Mouse (Mus musculus) thymus, adult 2 months (tissue): Measurements from ENCODE around the gene Prkce. TPM values are rescaled to one million over a fixed set of nuclear protein-coding genes. Genes with fewer than 3 reads are reported as not detected.

Source experiments
- DNase-seq: peaks from one replicate; pipeline ENCODE4 v3.0.0; 2021
- H3K27ac ChIP-seq: fragments of 200-500 bp; 2 replicates; pipeline ENCODE4 v1.5.1; 2012; ENCODE audit warnings: low read length, control low read depth; ENCODE audit not compliant: control insufficient read depth, insufficient read depth
- H3K27me3 ChIP-seq: fragments of 200-500 bp; 2 replicates; pipeline ENCODE4 v1.6.1; 2012; ENCODE audit warnings: mild to moderate bottlenecking, low read length, moderate library complexity, mixed read lengths; ENCODE audit not compliant: control insufficient read depth, insufficient read depth
- H3K36me3 ChIP-seq: fragments of 200-500 bp; 2 replicates; pipeline ENCODE4 v1.6.1; 2012; ENCODE audit warnings: mild to moderate bottlenecking, low read length, moderate library complexity; ENCODE audit not compliant: control insufficient read depth, insufficient read depth
- H3K4me1 ChIP-seq: fragments of 200-500 bp; replicated peaks from 2 replicates; pipeline ENCODE4 v1.6.1; 2012; ENCODE audit warnings: low read length; ENCODE audit not compliant: control insufficient read depth, insufficient read depth
- H3K4me3 ChIP-seq: fragments of 200-500 bp; 2 replicates; pipeline ENCODE4 v1.5.1; 2012; ENCODE audit warnings: mild to moderate bottlenecking, low read length, control low read depth, moderate library complexity; ENCODE audit not compliant: control insufficient read depth, insufficient read depth
- CTCF ChIP-seq: fragments of 200-500 bp; IDR thresholded peaks from 2 replicates; pipeline ENCODE4 v1.5.1; 2012; ENCODE audit warnings: mild to moderate bottlenecking, control low read depth, low read length, moderate library complexity, borderline replicate concordance; ENCODE audit not compliant: control insufficient read depth, poor library complexity, insufficient read depth; ENCODE audit errors: extremely low read depth
- POLR2A ChIP-seq: fragments of 200-500 bp; IDR thresholded peaks from 2 replicates; pipeline ENCODE4 v1.6.1; 2012; ENCODE audit warnings: mild to moderate bottlenecking, low read length, control low read depth, moderate library complexity; ENCODE audit not compliant: control insufficient read depth, poor library complexity, insufficient read depth; ENCODE audit errors: extremely low read depth
- WGBS: fragments of 180-500 bp; shearing (Covaris S2); methylation state at CpG from one replicate; pipeline ENCODE4 v1.1.7; 2018; 5-methylcytosine and 5-hydroxymethylcytosine counted together
- polyA plus RNA-seq: library from polyadenylated mRNA; depleted of rRNA; stranded (reverse); fragments of >200 nt; gene quantifications from 2 replicates; pipeline ENCODE4 v1.2.3, GENCODE M21; 2012

The Prkce gene
- polyA plus RNA-seq, 1 experiment = 1.6 TPM

GRCm38 (mm10) chr17:86162672-86163071 is 4.9 kb upstream of the Prkce start:
- no peak for TF ChIP-seq CTCF
- TF ChIP-seq POLR2A = no peak
- DNase-seq = no peak
- H3K27me3 ChIP-seq = no peaks in the 10 kb centered on the region; the same call in 1 of the 2 replicates
- WGBS = 96% methylated on average over 15 of the region's 15 CpGs
- H3K4me1 ChIP-seq = peaks cover 4% of the 10 kb centered on the region; the same call in 1 of the 2 replicates
- H3K27ac ChIP-seq = no peak overlapping the region
- no peaks in the 10 kb centered on the region for H3K36me3 ChIP-seq
- H3K4me3 ChIP-seq = no peak overlapping the region

- no peak for DNase-seq
- H3K4me3 ChIP-seq = no peak overlapping the region
- TF ChIP-seq POLR2A = no peak
- no peak for TF ChIP-seq CTCF
- peaks cover 12% of the 10 kb centered on the region; the same call in 1 of the 2 replicates for H3K27me3 ChIP-seq
- no peak overlapping the region for H3K27ac ChIP-seq
- no peaks in the 10 kb centered on the region for H3K36me3 ChIP-seq
- peaks cover 15% of the 10 kb centered on the region for H3K4me1 ChIP-seq
- 92% methylated on average over 7 of the region's 7 CpGs for WGBS
Measured at GRCm38 (mm10) chr17:86164416-86164815, 3.2 kb upstream of the Prkce start.

GRCm38 (mm10) chr17:86166051-86166566 is 1.5 kb upstream of the Prkce start:
- H3K27ac ChIP-seq = no peak overlapping the region
- TF ChIP-seq CTCF (no peak), POLR2A (no peak)
- peak overlapping the region; percentile 91 for H3K4me3 ChIP-seq
- WGBS = 15% methylated on average over 19 of the region's 19 CpGs
- H3K36me3 ChIP-seq = no peaks in the 10 kb centered on the region
- peaks cover 12% of the 10 kb centered on the region for H3K27me3 ChIP-seq
- H3K4me1 ChIP-seq = peaks cover 15% of the 10 kb centered on the region
- DNase-seq = no peak

- Histone ChIP-seq H3K4me3 (peak overlapping the region; percentile 91), H3K27me3 (peaks cover 12% of the 10 kb centered on the region), H3K27ac (no peak overlapping the region), H3K36me3 (no peaks in the 10 kb centered on the region), H3K4me1 (peaks cover 15% of the 10 kb centered on the region)
- WGBS = 2% methylated on average over 46 of the region's 46 CpGs
- peak; percentile 64 for DNase-seq
- no peak for TF ChIP-seq POLR2A
- no peak for TF ChIP-seq CTCF
Measured at GRCm38 (mm10) chr17:86166567-86167319, 842 bp upstream of the Prkce start.

GRCm38 (mm10) chr17:86168231-86168981 is 821 bp downstream of the Prkce start:
- H3K36me3 ChIP-seq = no peaks in the 10 kb centered on the region
- H3K4me3 ChIP-seq = peak overlapping the region; percentile 91
- H3K4me1 ChIP-seq = peaks cover 15% of the 10 kb centered on the region
- TF ChIP-seq CTCF (no peak), POLR2A (no peak)
- peaks cover 12% of the 10 kb centered on the region for H3K27me3 ChIP-seq
- 1% methylated on average over 64 of the region's 64 CpGs for WGBS
- peak; percentile 46 for DNase-seq
- H3K27ac ChIP-seq = no peak overlapping the region

GRCm38 (mm10) chr17:86169092-86169491 is 1.5 kb downstream of the Prkce start:
- WGBS = 27% methylated on average over 6 of the region's 6 CpGs
- Histone ChIP-seq H3K4me3 (0 out of 2 replicates have a peak overlapping the region, but pooled peaks have one; percentile 91), H3K4me1 (peaks cover 15% of the 10 kb centered on the region), H3K27me3 (peaks cover 12% of the 10 kb centered on the region), H3K27ac (no peak overlapping the region), H3K36me3 (no peaks in the 10 kb centered on the region)
- no peak for DNase-seq
- TF ChIP-seq POLR2A (no peak), CTCF (no peak)
